In genomic region chrX:152171041-152172026, GRCm38 (mm10) we compare ENCODE assay signal across 8 mouse cellular contexts. TPM values are rescaled to one million over a fixed set of nuclear protein-coding genes. Genes with fewer than 3 reads are reported as not detected.
DNase-seq lines count a peak whose midpoint lies in the region; ATAC-seq lines count a peak whose summit lies in the region.

No protein-coding gene starts in this region.

- peak overlapping the region; percentile 70 for H3K27ac ChIP-seq in heart, embryonic 12.5 days (ENCODE audit: poor library complexity, severe bottlenecking)
- H3K27ac ChIP-seq in neural tube, embryonic 12.5 days: no peak overlapping the region

- no peaks in the 10 kb centered on the region for H3K36me3 ChIP-seq in heart, embryonic 12.5 days
- no peaks in the 10 kb centered on the region for H3K36me3 ChIP-seq in neural tube, embryonic 12.5 days

- ATAC-seq in heart, embryonic 12.5 days (ENCODE audit: insufficient number of reproducible peaks, low FRiP score): peak; percentile 84
- ATAC-seq in neural tube, embryonic 12.5 days (ENCODE audit: low FRiP score, low read depth): peak; percentile 81
- ATAC-seq in megakaryocyte-erythroid progenitor cell, adult 5-6 weeks (replicated peaks; ENCODE audit: low FRiP score, low TSS enrichment, poor library complexity, severe bottlenecking): no peak

- peak; percentile 45 to 68 for DNase-seq in adrenal gland, adult (ENCODE audit: inconsistent age in 2 of 2, low spot score in 1 of 2)
- no peak for DNase-seq in adrenal gland, postnatal 4 days (ENCODE audit: low spot score in 2 of 2)
- peak; percentile 54 to 63 for DNase-seq in right cerebral cortex, postnatal 10 days (ENCODE audit: low spot score in 2 of 2)
- DNase-seq in right cerebral cortex, postnatal 4 days: no peak
- DNase-seq in layer of hippocampus, postnatal 36 days: peak; percentile 30 to 46

- no peak overlapping the region for H3K4me2 ChIP-seq in heart, embryonic 12.5 days
- H3K4me2 ChIP-seq in neural tube, embryonic 12.5 days (replicated peaks): no peak overlapping the region

- peaks cover 59% of the 10 kb centered on the region for H3K27me3 ChIP-seq in heart, embryonic 12.5 days (replicated peaks)
- peaks cover 30% of the 10 kb centered on the region for H3K27me3 ChIP-seq in neural tube, embryonic 12.5 days (replicated peaks)

- H3K9me3 ChIP-seq in heart, embryonic 12.5 days (replicated peaks): no peaks in the 10 kb centered on the region
- H3K9me3 ChIP-seq in neural tube, embryonic 12.5 days: no peaks in the 10 kb centered on the region

- no peak overlapping the region for H3K4me3 ChIP-seq in heart, embryonic 12.5 days
- H3K4me3 ChIP-seq in neural tube, embryonic 12.5 days: no peak overlapping the region

- no peak overlapping the region for H3K9ac ChIP-seq in heart, embryonic 12.5 days
- H3K9ac ChIP-seq in neural tube, embryonic 12.5 days: no peak overlapping the region

- 63% methylated on average over 6 of the region's 6 CpGs for WGBS in heart, embryonic 12.5 days
- WGBS in neural tube, embryonic 12.5 days: 65% methylated on average over 6 of the region's 6 CpGs

- H3K4me1 ChIP-seq in heart, embryonic 12.5 days (replicated peaks): peaks cover 40% of the 10 kb centered on the region
- peaks cover 9% of the 10 kb centered on the region for H3K4me1 ChIP-seq in neural tube, embryonic 12.5 days

RNA-seq across cellular contexts. Expression of gene Iqsec2, which starts 27.3 kb away (rescaled TPM):
- 10 to 100 TPM; 30.5 to 40.2 TPM for total RNA-seq in adrenal gland, postnatal 4 days (2021)
- polyA plus RNA-seq in heart, embryonic 12.5 days (2016; fragmentation: Nextera tagmentation; extraction: Ambion mirVana): 22.1 and 25.0 TPM in 2 replicates
- total RNA-seq in layer of hippocampus, postnatal 36 days (2021): 100 to 1,000 TPM; 157 to 165 TPM
- 2.6 and 3.0 TPM in 2 replicates for polyA plus RNA-seq in neural tube, embryonic 12.5 days (2016; fragmentation: Nextera tagmentation; extraction: Ambion mirVana)
- total RNA-seq in megakaryocyte-erythroid progenitor cell, adult 5-6 weeks (2014; fragmentation: Nextera tagmentation): 0.62 and 1.6 TPM in 2 replicates
- total RNA-seq in megakaryocyte-erythroid progenitor cell, adult 5-6 weeks (2017): 1.6 and 2.2 TPM in 2 replicates

Comparison
In these comparisons a context has a peak if more than half of its experiments do, and no peak if none do; other contexts are left out.
1. DNase-seq: peak in adrenal gland, adult (2 of 2), right cerebral cortex, postnatal 10 days (2 of 2) and layer of hippocampus, postnatal 36 days (2 of 2); none in adrenal gland, postnatal 4 days (0 of 2) and right cerebral cortex, postnatal 4 days (single experiment).
2. RNA of gene Iqsec2, which starts 27.3 kb away (total RNA-seq): 157 to 165 TPM in layer of hippocampus, postnatal 36 days and 30.5 to 40.2 TPM in adrenal gland, postnatal 4 days; 0.62 to 2.2 TPM in megakaryocyte-erythroid progenitor cell, adult 5-6 weeks; every median in the first group is over 4 times any median in the second.